In the genomic region with DNA sequence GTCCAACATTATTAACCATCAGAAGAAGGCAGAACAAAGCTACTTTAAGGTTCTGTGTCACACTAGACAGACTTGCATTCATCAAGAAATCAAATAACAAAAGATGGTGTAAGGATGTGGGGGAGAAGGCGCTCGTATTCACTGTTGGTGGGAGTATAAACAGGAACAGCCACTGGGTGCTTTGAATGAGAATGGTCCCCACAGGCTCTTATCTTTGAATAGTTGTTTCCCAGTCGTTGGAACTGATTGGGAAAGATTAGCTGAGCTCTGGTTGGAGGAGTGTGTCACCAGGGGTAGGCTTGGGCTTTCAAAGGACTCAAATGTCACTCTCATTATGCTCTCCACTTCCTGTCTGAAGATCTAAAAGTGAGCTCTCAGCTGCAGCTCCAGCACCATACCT, we compare ENCODE assay signal across 19 mouse cellular contexts.
DNase-seq lines count a peak whose midpoint lies in the region; ATAC-seq lines count a peak whose summit lies in the region.
"Had no signal": no experiment of that assay in that cellular context is flagged by ENCODE, and none has a peak within 500 bp of the region (broad histone marks: within the 10 kb centered on the region; RNA-seq: fewer than 3 reads in every experiment).

No protein-coding gene starts in this region.

- DNase-seq in CD4-positive, CD25-positive, alpha-beta regulatory T cell, adult 2 months (ENCODE audit: low read depth, low spot score), result peak; percentile 1
- DNase-seq in R1 (ENCODE audit: low read depth, low spot score), result peak; percentile 84
- no peak for DNase-seq in kidney, adult 18-20 months
- DNase-seq in ovary, adult 18-20 months (ENCODE audit: low spot score), result no peak
- DNase-seq: adrenal gland, adult 8-10 months; adrenal gland, postnatal 14 days; adrenal gland, postnatal 36 days; B cell, adult 2 months; cerebellum, adult 11-12 months; cerebellum, adult 2 months; cerebellum, adult 9-10 months; cerebellum, postnatal 10 days; cerebellum, postnatal 25 days; forebrain, postnatal 0 days had no signal

- ATAC-seq in CD4-positive, CD25-positive, alpha-beta regulatory T cell, adult 4 months, result no peak
- ATAC-seq: activated CD4-positive, CD25-positive, alpha-beta regulatory T cell, adult 4 months; forebrain, embryonic 13.5 days; forebrain, embryonic 15.5 days; forebrain, postnatal 0 days; Patski had no signal

Comparison
In these comparisons a context has a peak if more than half of its experiments do, and no peak if none do; other contexts are left out.
1. DNase-seq: peak in CD4-positive, CD25-positive, alpha-beta regulatory T cell, adult 2 months (single experiment) and R1 (single experiment); none in kidney, adult 18-20 months (single experiment) and ovary, adult 18-20 months (single experiment).